Mouse (Mus musculus) lung, embryonic 15.5 days (tissue): Measurements from ENCODE around the gene Dnlz. TPM values are rescaled to one million over a fixed set of nuclear protein-coding genes. Genes with fewer than 3 reads are reported as not detected.

ENCODE experiments used
- ATAC-seq: fragments of 200-750 bp; cut with Nextera tagmentation; 2 replicates; pipeline ENCODE4 v1.8.0; 2017; ENCODE audit warnings: moderate number of reproducible peaks, borderline replicate concordance; ENCODE audit not compliant: low FRiP score, low TSS enrichment; ENCODE audit errors: extremely low read depth
- H3K27ac ChIP-seq: fragments of 300-500 bp; sonication (generic); 2 replicates; pipeline ENCODE4 v1.5.1; 2015; ENCODE audit warnings: moderate library complexity, mild to moderate bottlenecking, inconsistent platforms
- H3K27me3 ChIP-seq: fragments of 300-500 bp; sonication (generic); 2 replicates; pipeline ENCODE4 v1.6.1; 2015; ENCODE audit warnings: inconsistent platforms
- H3K36me3 ChIP-seq: fragments of 300-500 bp; sonication (generic); 2 replicates; pipeline ENCODE4 v1.6.1; 2015; ENCODE audit warnings: inconsistent platforms
- H3K4me1 ChIP-seq: fragments of 300-500 bp; sonication (generic); 2 replicates; pipeline ENCODE4 v1.6.1; 2015; ENCODE audit warnings: inconsistent platforms
- H3K4me2 ChIP-seq: fragments of 300-500 bp; sonication (generic); 2 replicates; pipeline ENCODE4 v1.6.1; 2015; ENCODE audit warnings: inconsistent platforms, mild to moderate bottlenecking, moderate library complexity
- H3K4me3 ChIP-seq: fragments of 300-500 bp; sonication (generic); 2 replicates; pipeline ENCODE4 v1.5.1; 2015; ENCODE audit warnings: mild to moderate bottlenecking, inconsistent platforms
- H3K9ac ChIP-seq: fragments of 300-500 bp; sonication (generic); 2 replicates; pipeline ENCODE4 v1.6.1; 2015; ENCODE audit warnings: inconsistent platforms
- H3K9me3 ChIP-seq: fragments of 300-500 bp; sonication (generic); 2 replicates; pipeline ENCODE4 v1.6.1; 2016; ENCODE audit warnings: inconsistent platforms
- WGBS: fragments of 180-500 bp; shearing (Covaris S2); methylation state at CpG from one replicate; pipeline ENCODE4 v1.1.7; 2015; 5-methylcytosine and 5-hydroxymethylcytosine counted together
- polyA plus RNA-seq: library from polyadenylated mRNA; unstranded; fragments of >200 nt; fragmentation: Nextera tagmentation; extraction: Ambion mirVana; gene quantifications from 2 replicates; pipeline ENCODE4 v1.2.1, GENCODE M21; 2015

Gene Dnlz
- polyA plus RNA-seq, 1 experiment from 2014 or later: 25.5 TPM

DNA sequence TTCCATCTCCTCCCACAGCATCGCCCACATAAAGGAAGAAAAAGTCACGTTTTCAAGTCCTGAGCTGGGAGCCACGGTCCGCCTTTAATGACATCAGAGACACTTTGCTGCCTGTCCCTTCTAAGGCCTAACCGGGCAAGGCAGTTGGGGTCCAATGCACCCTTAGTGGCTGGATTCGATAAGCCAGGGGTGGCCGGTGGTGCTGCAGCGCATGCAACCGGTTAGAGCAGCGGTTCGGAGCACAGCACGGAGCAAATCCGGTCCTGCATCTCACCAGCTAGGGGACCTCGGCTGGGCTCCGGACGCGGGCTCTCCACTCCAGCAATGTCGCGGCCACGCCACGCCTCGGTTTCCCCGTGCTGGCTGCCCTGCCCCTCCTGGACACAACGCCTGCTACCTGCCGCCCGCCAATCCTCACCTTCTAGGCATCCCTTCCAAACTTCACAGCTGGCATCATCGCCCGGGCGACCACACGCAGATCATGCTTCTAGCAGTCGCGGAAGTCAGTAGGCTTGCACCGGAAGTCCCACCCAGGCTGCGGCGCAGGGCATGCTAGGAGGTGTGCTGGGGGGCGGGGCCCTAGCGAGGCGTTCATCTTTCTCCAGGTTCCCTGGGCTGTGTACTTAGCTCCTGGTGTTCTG is 28.3 kb upstream of the Dnlz start, which contains the start of gene Snapc4:
Gene Snapc4, minus strand, starts transcription at position 523 of the 641 bp plus-strand sequence.
- Histone ChIP-seq H3K9ac (peak within 1 kb of the TSS; percentile 71), H3K27ac (peak within 1 kb of the TSS; percentile 25; the same call in 1 of the 2 replicates), H3K4me3 (peak within 1 kb of the TSS; percentile 78), H3K9me3 (no peaks in the 10 kb centered on the region), H3K4me2 (peak within 1 kb of the TSS; percentile 89), H3K4me1 (peaks cover 4% of the 10 kb centered on the region), H3K36me3 (peaks cover 67% of the 10 kb centered on the region), H3K27me3 (no peaks in the 10 kb centered on the region)
- ATAC-seq: peak; percentile 95
- under 1% methylated on average over 38 of the region's 38 CpGs for WGBS

DNA sequence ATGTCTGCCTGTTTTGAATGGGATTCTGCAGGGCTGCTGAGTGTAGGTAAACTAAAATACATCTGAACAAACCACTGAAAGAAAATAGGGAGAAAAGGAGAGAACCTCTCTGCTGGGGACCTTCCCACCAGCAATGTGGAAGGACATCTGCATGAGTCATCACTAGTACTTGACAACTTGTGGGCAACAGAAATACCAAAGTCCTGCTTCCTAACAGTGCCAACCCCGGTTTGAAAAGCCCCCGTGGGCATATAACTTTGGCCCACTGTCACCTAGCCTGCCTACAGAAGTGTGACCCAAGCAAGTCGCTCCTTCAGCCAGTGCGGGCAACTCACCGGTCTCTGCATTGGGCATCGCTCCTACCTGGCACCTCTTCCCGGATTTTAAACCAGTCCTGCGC is 20.5 kb upstream of the Dnlz start:
- ATAC-seq: no peak
- Histone ChIP-seq H3K27me3 (no peaks in the 10 kb centered on the region), H3K27ac (no peak overlapping the region), H3K4me1 (no peaks in the 10 kb centered on the region), H3K4me3 (no peak overlapping the region), H3K9ac (no peak overlapping the region), H3K9me3 (no peaks in the 10 kb centered on the region), H3K4me2 (no peak overlapping the region), H3K36me3 (peaks cover 95% of the 10 kb centered on the region)
- 94% methylated on average over 8 of the region's 8 CpGs for WGBS

DNA sequence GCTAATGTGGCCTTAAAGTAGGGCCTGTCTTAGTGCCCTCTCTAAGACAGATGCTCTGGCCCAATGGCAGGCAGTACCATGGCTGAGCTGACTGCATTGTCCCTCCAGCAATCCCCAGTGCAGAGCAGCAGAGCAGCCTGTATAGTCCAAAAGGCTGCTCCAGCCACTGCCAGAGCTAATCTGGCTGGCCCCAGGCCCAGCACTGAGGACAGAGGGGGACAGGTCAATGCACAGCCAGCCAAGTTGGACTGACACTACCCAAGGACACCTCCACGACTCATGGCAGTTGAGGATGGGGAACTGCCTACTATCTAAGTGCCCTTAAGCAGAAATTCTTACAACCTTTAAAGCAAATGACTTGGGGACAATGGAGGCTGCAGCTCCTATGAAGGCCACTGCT is 16.7 kb upstream of the Dnlz start:
- H3K9me3 ChIP-seq: no peaks in the 10 kb centered on the region
- H3K4me1 ChIP-seq: peaks cover 14% of the 10 kb centered on the region
- no peaks in the 10 kb centered on the region for H3K27me3 ChIP-seq
- 85% methylated on average over 1 of the region's 1 CpGs for WGBS
- H3K4me2 ChIP-seq: no peak overlapping the region
- no peak for ATAC-seq
- no peak overlapping the region for H3K9ac ChIP-seq
- H3K4me3 ChIP-seq: no peak overlapping the region
- peaks cover 87% of the 10 kb centered on the region for H3K36me3 ChIP-seq
- no peak overlapping the region for H3K27ac ChIP-seq

DNA sequence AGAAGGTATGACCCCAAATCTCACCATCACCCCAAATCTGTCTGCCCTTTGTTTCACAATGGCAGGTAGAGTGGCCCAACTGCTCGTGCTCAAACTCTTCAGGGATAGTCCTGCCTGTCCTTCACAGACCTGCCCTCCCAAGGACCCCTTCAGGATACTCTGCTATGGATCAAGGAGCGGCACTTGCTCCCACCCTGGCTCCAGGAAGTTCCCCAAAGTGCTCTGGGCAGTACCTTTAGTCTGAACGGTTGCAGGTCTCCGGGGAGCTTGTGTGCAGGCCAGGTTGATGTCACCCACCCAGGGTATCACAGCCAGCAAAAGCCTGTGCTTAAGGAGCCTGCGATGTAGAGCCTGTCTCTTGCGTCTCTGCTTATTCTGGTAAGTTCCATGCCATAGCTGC is 16.0 kb upstream of the Dnlz start:
- Histone ChIP-seq H3K4me3 (no peak overlapping the region), H3K4me1 (peaks cover 14% of the 10 kb centered on the region), H3K4me2 (no peak overlapping the region), H3K36me3 (peaks cover 82% of the 10 kb centered on the region), H3K9ac (no peak overlapping the region), H3K27me3 (no peaks in the 10 kb centered on the region), H3K9me3 (no peaks in the 10 kb centered on the region), H3K27ac (no peak overlapping the region)
- 91% methylated on average over 6 of the region's 6 CpGs for WGBS
- no peak for ATAC-seq

DNA sequence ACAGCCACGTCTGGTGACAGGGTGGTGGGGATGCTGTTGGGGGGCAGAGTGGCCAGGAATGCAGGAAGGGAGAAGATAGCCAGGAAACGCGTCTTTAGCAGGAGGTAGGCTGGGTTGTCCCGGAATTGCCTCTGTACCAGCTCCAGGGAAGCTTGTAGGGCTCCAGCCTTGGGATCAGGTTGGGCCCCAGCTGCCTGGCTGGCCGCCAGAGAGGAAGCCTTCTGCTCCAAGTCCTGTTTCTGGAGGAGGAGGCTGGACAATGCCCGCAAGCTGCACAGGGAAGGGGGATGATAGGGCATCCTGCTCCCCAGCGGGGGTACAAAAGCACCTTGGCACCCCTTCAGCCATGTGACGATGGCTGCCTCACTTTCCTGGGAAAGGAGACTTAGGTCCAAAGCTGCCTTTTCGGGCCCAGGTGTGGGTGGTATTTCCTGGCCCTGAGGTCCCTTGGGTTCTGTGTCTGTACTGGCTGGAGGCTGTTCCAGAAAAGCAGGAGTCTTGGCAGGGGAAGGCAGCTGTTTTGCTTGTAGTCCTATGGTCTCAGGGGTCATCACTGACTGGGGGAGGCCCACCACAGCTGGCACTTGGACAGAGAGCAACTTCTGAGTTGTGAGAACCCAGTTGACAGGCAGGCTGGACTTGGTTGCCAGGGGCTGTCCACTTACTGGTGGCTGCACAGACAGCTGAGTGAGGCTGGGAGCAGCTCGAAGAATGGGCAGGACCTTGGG is 13.0 kb upstream of the Dnlz start:
- Histone ChIP-seq H3K9me3 (no peaks in the 10 kb centered on the region), H3K27ac (peak overlapping the region; percentile 48), H3K36me3 (peaks cover 56% of the 10 kb centered on the region), H3K4me2 (no peak overlapping the region), H3K9ac (no peak overlapping the region), H3K4me1 (peaks cover 14% of the 10 kb centered on the region), H3K4me3 (no peak overlapping the region), H3K27me3 (no peaks in the 10 kb centered on the region)
- ATAC-seq: peak; percentile 50; the same call in 1 of the 2 replicates
- 59% methylated on average over 10 of the region's 10 CpGs for WGBS

DNA sequence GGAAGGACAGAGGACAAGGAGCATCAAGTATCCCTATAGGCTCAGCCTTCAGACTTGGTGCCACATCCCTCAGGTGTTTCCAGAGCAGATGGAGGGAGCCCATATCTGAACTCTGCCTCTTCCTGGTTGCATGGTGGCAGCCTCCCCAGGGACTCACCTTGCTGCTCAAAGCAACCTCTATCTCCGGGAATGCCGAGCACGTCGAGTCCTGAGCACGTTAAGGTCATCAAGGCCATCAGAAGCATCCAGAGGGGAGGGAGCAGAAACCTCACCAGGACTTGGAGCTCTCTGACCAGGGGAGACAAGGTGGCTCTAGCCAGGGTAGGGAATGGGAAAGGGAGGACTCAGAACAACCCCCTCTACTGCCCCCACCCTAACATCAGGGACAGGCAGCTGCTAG is 11.6 kb upstream of the Dnlz start:
- H3K27me3 ChIP-seq: no peaks in the 10 kb centered on the region
- H3K4me3 ChIP-seq: no peak overlapping the region
- peaks cover 42% of the 10 kb centered on the region for H3K36me3 ChIP-seq
- WGBS: 46% methylated on average over 5 of the region's 5 CpGs
- no peak overlapping the region for H3K4me2 ChIP-seq
- no peak overlapping the region for H3K27ac ChIP-seq
- no peak for ATAC-seq
- no peak overlapping the region for H3K9ac ChIP-seq
- peaks cover 14% of the 10 kb centered on the region for H3K4me1 ChIP-seq
- H3K9me3 ChIP-seq: no peaks in the 10 kb centered on the region

DNA sequence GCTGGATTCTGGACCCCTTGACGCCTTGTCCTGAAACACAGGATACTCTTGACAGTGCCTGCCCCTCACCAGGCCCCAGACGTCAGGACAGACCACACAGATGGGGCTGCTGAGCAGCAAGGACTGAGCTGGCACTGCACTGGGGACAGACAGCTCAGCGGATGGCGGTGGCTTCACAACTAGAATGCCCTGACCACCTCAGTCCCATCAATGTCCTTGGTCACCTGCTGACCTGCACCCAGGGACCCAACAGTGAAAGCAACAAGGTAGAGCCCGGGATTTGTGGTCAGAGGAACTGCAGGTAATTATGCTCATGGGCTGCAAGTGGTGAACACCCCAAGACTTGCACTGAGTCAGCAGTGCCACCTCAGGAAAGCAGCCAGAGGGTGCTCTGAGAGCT is 11.1 kb upstream of the Dnlz start:
- no peaks in the 10 kb centered on the region for H3K9me3 ChIP-seq
- peaks cover 14% of the 10 kb centered on the region for H3K4me1 ChIP-seq
- no peak overlapping the region for H3K4me2 ChIP-seq
- 78% methylated on average over 5 of the region's 5 CpGs for WGBS
- ATAC-seq: no peak
- H3K27me3 ChIP-seq: no peaks in the 10 kb centered on the region
- no peak overlapping the region for H3K9ac ChIP-seq
- peaks cover 37% of the 10 kb centered on the region for H3K36me3 ChIP-seq
- H3K27ac ChIP-seq: no peak overlapping the region
- H3K4me3 ChIP-seq: no peak overlapping the region

DNA sequence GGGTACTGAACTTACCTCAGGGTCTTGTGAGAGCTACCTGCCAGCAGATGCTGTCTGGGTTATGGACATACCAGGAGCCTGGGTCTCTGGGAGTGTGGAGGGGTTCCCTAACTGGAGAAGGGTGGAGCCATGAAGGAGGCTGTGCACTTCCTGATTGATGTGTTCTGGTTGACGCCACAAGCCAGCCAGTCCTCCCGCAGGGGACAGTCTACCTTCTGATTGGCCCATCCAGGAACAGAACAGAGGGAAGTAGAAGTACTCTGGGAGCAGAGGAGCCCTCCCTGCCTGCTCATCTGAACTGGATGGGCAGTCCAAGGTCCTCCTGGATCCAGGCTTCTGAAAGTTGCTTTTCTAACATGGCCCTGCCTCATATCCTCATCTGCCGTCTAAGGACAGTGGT is 8.9 kb upstream of the Dnlz start, which contains the start of gene Card9:
Gene Card9, minus strand, starts transcription at position 147 of the 400 bp plus-strand sequence.
- H3K9ac ChIP-seq: no peak within 1 kb of the TSS
- peaks cover 24% of the 10 kb centered on the region for H3K4me1 ChIP-seq
- no peak for ATAC-seq
- no peaks in the 10 kb centered on the region for H3K27me3 ChIP-seq
- H3K4me3 ChIP-seq: no peak within 1 kb of the TSS
- no peak within 1 kb of the TSS for H3K27ac ChIP-seq
- peaks cover 16% of the 10 kb centered on the region for H3K36me3 ChIP-seq
- H3K9me3 ChIP-seq: no peaks in the 10 kb centered on the region
- WGBS: 25% methylated on average over 3 of the region's 3 CpGs
- no peak within 1 kb of the TSS for H3K4me2 ChIP-seq

DNA sequence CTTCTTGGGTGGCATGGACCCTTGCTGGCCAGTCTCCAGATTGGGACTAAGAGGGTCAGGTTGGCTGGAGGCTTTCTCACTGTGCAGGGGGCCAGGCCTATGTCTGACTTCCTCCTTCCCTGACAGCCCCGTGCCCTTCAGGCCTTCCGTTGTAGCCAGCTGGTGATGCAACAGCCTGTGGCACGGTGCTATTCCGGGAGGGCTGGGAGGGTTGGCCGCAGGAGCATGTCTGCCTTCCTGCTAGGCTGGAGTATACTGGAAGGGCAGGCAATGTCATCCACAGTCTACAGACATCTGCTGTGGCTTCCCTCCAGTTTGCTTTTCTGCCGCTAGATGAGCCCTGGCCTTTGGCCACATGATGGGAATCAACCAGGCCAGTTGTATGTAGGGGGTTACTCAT is 8.1 kb upstream of the Dnlz start:
- Histone ChIP-seq H3K4me1 (peaks cover 16% of the 10 kb centered on the region), H3K4me2 (no peak overlapping the region), H3K27me3 (no peaks in the 10 kb centered on the region), H3K9ac (no peak overlapping the region), H3K36me3 (peaks cover 10% of the 10 kb centered on the region; the same call in 1 of the 2 replicates), H3K9me3 (no peaks in the 10 kb centered on the region), H3K4me3 (no peak overlapping the region), H3K27ac (no peak overlapping the region)
- 73% methylated on average over 6 of the region's 6 CpGs for WGBS
- ATAC-seq: no peak

DNA sequence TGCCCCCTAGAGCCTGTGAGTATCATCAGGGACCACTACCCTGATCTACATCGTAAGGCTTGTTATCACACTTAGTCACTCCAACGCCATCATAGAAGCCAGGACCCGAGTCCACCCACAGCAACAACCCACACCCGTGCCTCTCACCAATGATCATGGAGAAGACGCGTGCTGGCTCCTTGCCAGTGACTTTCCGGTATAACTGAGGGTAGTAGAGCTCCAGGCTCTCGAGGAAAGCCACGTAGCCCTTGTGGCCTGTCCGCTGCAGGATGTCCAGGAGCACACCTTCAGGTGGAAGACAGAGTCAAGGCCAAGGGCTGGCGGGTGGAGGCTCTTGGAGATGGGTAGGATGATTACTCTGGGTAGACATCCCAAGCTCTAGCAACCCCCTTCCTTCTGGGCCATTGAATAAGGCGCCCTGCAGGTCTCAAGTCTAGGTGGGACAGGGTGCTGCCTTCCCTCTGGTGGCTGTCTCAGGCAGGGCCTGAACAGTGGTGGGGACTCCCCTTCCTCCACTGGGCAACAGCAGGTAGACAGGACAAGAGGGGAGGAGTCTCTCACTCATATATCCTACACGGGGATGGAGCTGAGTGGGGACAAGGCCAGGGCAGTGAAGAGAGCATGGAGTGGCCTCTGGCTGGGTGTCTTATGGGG is 6.9 kb upstream of the Dnlz start:
- H3K27me3 ChIP-seq: no peaks in the 10 kb centered on the region
- no peak overlapping the region for H3K27ac ChIP-seq
- H3K4me3 ChIP-seq: no peak overlapping the region
- no peaks in the 10 kb centered on the region for H3K9me3 ChIP-seq
- no peak overlapping the region for H3K4me2 ChIP-seq
- peaks cover 4% of the 10 kb centered on the region; the same call in 1 of the 2 replicates for H3K36me3 ChIP-seq
- H3K9ac ChIP-seq: no peak overlapping the region
- ATAC-seq: no peak
- 77% methylated on average over 13 of the region's 13 CpGs for WGBS
- peaks cover 10% of the 10 kb centered on the region for H3K4me1 ChIP-seq

DNA sequence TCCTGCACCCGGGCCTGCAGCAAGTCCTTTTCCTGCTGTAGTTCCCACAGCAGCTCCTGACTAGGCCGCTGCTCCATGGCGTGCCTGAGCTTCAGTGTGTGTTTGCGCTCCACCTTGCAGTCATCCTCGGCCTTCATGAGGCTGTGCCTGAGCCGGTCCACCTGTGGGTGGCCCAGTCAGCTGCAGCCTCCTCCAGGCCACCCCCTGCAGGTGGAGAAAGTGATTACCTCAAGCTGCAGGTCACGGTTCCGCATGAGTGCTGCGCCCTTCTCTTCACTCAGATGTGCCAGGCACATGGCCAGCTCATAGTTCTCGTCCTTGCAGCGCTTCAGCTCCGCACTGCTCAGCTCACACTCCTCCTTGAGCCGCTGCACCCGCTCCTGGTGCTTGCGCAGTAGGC is 5.6 kb upstream of the Dnlz start:
- H3K9ac ChIP-seq: no peak overlapping the region; the same call in 1 of the 2 replicates
- ATAC-seq: no peak
- peaks cover 16% of the 10 kb centered on the region for H3K4me1 ChIP-seq
- no peak overlapping the region; the same call in 1 of the 2 replicates for H3K27ac ChIP-seq
- H3K4me3 ChIP-seq: no peak overlapping the region
- H3K27me3 ChIP-seq: no peaks in the 10 kb centered on the region
- WGBS: 46% methylated on average over 15 of the region's 15 CpGs
- no peaks in the 10 kb centered on the region for H3K36me3 ChIP-seq
- no peaks in the 10 kb centered on the region for H3K9me3 ChIP-seq
- H3K4me2 ChIP-seq: no peak overlapping the region

DNA sequence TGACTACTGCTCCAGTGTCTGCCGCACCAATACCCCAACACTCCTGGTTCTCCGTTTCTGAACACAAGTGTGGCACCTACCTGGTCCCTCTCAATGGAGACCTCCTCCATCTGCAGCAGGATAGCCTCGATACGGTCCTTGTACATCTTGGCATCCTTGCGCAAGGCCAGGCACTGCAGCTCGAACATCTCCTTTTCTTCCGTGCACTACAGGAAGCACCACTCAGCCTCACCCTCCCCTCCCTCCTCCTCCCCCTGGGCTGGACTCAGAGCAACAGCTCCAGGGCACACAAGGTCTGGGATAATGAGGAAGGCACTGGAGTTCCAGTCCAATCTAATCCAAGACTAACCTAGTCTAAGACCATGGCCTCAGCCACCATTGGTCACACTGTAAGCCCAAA is 4.8 kb upstream of the Dnlz start:
- H3K4me2 ChIP-seq: no peak overlapping the region
- no peak overlapping the region for H3K4me3 ChIP-seq
- no peak overlapping the region for H3K9ac ChIP-seq
- no peaks in the 10 kb centered on the region for H3K36me3 ChIP-seq
- no peaks in the 10 kb centered on the region for H3K27me3 ChIP-seq
- ATAC-seq: peak; percentile 25; the same call in 1 of the 2 replicates
- no peak overlapping the region for H3K27ac ChIP-seq
- H3K9me3 ChIP-seq: no peaks in the 10 kb centered on the region
- peaks cover 19% of the 10 kb centered on the region for H3K4me1 ChIP-seq
- 43% methylated on average over 7 of the region's 7 CpGs for WGBS
